Mouse (Mus musculus) heart, postnatal 14 days (tissue): ENCODE measurements around the gene Ccdc171. TPM values are rescaled to one million over a fixed set of nuclear protein-coding genes. Genes with fewer than 3 reads are reported as not detected.
A peak's percentile ranks its signal among the peaks of the same experiment; 100 is the strongest.
"Not testable (repeated sequence)": the region's sequence is repeated elsewhere in the genome, so short reads cannot be mapped to it uniquely, and the experiment has no call there.

Experiments
- DNase-seq, 2 experiments: peaks; one replicate each; pipeline ENCODE4 v3.0.0; 2021 to 2022
- intact Hi-C: fragments of 180-260 bp; cut with DNase I; formaldehyde crosslinking; loops from one replicate; pipeline ENCODE4 v1.15.1; 2025
- total RNA-seq, 2 experiments: library from RNA; stranded (reverse); gene quantifications; 2 replicates each; pipeline ENCODE4 v1.2.3; 2021

Gene Ccdc171
- total RNA-seq, 2 experiments from 2014 or later, result 1.2 to 1.3 TPM

DNA sequence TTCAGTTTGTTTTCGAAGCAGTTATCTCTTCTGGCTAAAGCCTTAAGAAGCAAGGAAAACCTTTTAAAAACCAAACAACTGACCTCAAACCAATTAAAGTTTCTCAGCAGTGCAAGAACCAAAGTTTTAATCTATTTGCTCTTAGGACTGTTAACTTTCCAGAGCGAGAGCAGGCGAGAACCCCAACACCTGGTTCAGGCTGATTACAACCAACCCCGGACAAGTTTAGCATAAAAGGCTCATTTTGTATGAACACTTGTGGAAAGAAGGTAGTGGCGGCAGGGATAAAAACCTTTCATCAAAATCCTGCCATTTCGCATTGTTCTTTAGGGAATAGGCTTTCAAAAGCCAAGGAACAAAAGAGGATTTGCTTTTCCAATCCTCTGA lies 896 bp upstream of the Ccdc171 start:
- no peak for DNase-seq
- intact Hi-C loops, result loop anchor here (2.0 kb wide), 1 partner anchor 38 kb away; the partner anchor contains the start of gene Psip1

DNA sequence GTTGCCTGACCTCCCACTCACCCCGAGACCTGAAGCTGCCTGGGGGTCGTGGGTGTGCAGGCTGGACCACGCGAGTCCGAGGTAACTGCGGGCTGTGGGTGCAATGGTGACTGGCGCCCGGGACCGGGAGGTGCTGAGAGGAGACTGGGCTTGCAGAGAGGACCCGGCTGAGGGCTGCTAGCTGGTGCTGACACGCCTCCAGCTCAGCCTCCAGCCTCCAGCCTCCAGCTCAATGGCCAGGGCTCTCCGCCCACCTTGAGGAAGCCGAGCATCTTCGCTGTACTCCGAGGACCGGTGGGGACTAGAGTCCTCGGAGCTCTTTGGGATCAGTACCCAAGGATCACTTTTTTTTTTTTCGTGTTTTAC lies 328 bp downstream of the Ccdc171 start:
- no peak for DNase-seq
- intact Hi-C loops, result loop anchor here (2.0 kb wide), 1 partner anchor 39 kb away; the partner anchor contains the start of gene Psip1

- peak in 1 of 2 experiments; percentile 20 for DNase-seq
Observed at GRCm38 (mm10) chr4:83526270-83526987, 1.1 kb downstream of the Ccdc171 start.

DNA sequence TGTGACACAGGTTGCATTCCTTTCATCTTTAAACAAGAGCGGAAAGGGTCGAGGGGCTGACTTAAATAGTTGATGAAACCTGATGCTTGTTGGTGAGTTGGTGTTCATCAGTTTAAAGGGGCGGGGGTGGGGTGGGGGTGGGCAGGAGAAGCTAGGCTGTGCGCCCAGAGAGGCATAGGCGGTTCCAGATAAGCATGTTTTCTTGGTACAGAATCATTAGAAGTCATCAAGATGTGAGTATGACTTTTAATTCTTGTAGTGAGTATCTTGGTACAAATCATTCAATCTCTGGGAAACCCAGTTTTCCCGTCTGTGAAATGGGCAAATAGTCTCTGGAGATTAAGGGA lies 1.6 kb downstream of the Ccdc171 start:
- intact Hi-C loops, result no loop called here

More at GRCm38 (mm10) chr4:83526270-83526987, 1.1 kb downstream of the Ccdc171 start:
- intact Hi-C loops, result no loop called here

GRCm38 (mm10) chr4:83527921-83528320 lies 2.6 kb downstream of the Ccdc171 start:
- DNase-seq, result peak in 1 of 2 experiments; percentile 36
- intact Hi-C loops, result no loop called here

More for the DNA sequence above, 1.6 kb downstream of the Ccdc171 start:
- DNase-seq, result no peak

GRCm38 (mm10) chr4:83530060-83530459 lies 4.7 kb downstream of the Ccdc171 start:
- intact Hi-C loops, result loop anchor here (5.0 kb wide), 1 partner anchor 37 kb away; no protein-coding TSS in a partner anchor

DNA sequence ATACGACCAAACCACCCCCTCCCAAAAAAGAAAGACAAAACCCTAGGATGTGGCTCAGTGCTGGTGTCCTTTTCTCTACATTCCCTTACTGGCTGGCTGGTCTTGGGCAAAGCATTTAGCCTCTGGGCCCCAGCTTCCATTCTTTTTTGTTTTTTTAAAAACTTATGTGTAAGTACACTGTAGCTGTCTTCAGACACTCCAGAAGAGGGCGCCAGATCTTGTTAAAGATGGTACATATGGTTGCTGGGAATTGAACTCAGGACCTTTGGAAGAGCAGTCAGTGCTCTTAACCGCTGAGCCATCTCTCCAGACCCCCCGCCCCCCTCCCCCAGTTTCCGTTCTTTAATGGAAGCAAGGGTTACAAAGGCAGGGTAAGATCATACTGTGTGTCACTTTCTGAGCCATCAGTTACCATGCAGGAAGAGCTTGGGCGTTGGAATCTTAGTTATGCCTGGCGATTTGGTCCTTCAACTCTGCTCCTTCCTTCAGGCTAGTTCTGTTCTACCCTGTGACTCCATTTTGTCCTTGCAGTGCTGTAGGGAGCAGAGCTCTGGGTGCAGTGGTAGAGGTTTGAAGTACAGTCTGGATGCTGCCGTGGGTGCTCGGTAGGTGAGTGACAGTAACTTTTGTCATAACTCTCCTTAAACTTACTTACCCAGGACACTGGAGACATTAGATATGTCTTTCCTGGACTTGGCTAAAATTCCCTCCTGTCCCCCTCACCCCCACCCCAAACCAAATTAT lies 8.0 kb downstream of the Ccdc171 start:
- intact Hi-C loops, result loop anchor here (5.0 kb wide), 1 partner anchor 34 kb away; no protein-coding TSS in a partner anchor
- DNase-seq, result no peak

More at GRCm38 (mm10) chr4:83530060-83530459, 4.7 kb downstream of the Ccdc171 start:
- DNase-seq, result not testable (repeated sequence)

DNA sequence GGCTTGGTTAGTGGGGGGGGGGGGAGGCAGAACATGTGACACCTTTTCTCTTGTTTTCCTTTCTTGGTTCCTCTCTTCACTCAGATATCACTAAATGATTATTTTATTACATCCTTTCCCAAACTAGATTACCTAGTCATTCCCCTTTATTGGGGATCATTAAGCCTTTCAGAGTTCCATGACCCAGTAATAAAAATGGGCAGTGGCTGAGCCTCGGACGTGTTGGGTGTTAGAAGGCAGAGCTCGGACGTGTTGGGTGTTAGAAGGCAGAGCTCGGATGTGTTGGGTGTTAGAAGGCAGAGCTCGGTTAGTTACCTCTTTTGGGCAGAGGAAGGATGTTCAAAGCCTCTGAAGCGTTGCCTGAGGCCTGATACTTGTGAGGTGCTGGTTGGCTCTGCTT lies 8.7 kb downstream of the Ccdc171 start:
- no peak for DNase-seq
- intact Hi-C loops, result loop anchor here (5.0 kb wide), 1 partner anchor 33 kb away; no protein-coding TSS in a partner anchor

GRCm38 (mm10) chr4:83549501-83549900 lies 24.2 kb downstream of the Ccdc171 start:
- intact Hi-C loops, result no loop called here
- no peak for DNase-seq

GRCm38 (mm10) chr4:83567190-83568113 lies 42.1 kb downstream of the Ccdc171 start:
- DNase-seq, result no peak
- intact Hi-C loops, result loop anchor here (5.0 kb wide), 1 partner anchor 35 kb away; no protein-coding TSS in a partner anchor

DNA sequence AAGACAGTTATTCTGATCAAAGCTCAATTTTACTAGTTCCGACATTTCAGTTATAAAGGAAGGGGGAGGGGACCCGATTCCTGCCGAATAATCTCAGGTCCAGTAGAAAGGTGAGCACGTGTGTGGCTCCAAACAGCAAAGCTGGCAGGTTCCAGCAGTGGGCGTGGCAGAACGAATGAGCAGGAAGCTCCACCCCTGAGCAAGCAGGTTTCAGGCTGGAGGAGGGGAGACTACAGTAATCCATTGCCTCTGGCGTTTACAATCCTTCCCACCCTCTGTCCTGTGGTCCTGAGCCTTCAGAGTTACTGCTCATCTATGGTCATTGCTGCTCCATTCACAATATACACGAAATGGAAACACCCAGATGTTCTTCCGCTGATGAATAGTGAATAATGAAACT lies 42.8 kb downstream of the Ccdc171 start:
- intact Hi-C loops, result loop anchor here (5.0 kb wide), 1 partner anchor 36 kb away; no protein-coding TSS in a partner anchor
- DNase-seq, result peak; percentile 4 to 35

DNA sequence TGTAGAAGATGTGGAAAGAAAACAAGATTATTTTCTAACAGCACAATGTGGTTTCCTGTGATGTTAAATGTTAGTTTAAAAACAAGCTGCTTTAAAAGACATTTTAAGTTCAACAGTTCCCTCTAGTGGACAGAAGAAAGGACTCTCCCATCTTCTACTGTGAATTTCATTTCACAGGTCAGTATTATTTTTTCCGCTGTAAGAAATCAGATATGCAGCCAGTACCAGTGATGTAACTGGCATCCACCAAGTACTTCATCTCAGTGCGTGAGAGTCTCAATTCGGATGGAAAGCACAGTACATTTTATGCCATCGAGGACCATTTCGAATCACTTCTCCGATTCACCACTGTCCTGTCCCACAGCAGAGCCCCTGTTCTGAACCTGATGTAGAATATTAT lies 45.2 kb downstream of the Ccdc171 start:
- no peak for DNase-seq
- intact Hi-C loops, result loop anchor here (2.0 to 10.0 kb wide), 4 partner anchors 84 to 308 kb away; partner anchors contain the start of gene Psip1

DNA sequence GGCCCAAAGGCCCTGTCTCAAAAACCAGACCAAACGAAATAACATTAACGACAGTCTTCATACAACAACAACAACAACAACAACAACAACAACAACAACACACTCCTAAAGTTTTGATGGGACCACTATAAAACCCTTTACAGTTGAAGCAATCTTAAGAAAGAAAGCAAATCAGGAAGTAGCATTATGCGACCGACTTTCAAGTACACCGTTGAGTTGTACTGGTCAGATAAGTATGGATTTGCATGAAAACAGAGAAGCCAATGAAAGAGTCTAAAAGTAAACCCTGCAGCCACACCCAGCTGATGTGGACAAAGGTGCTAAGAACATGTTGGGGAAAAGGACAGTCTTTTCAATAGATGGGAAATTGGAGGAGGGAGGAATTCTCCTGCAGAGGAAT lies 45.7 kb downstream of the Ccdc171 start:
- intact Hi-C loops, result loop anchor here (2.0 to 10.0 kb wide), 4 partner anchors 84 to 309 kb away; partner anchors contain the start of gene Psip1
- no peak for DNase-seq

GRCm38 (mm10) chr4:83572521-83572920 lies 47.2 kb downstream of the Ccdc171 start:
- intact Hi-C loops, result loop anchor here (5.0 to 10.0 kb wide), 3 partner anchors 160 to 310 kb away; no protein-coding TSS in a partner anchor
- no peak for DNase-seq

DNA sequence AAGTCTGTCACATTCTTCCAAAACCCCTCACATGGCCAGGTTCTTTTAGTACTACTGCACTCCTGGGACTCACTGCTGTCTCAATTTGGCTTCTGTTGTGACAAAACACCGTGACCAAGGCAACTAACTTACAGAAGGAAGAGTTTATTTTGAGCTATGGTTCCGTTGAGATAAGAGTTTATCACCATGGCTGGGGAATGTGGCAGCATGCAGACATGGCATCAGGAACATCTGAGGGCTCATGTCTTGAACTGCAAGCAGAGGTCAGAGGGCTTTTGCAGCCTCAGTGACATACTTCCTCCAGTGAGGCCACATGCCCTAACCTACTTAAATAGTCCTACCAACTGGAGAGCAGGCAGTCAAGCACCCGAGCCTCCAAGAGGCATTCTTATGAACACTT lies 51.0 kb downstream of the Ccdc171 start:
- peak in 1 of 2 experiments; percentile 6 for DNase-seq
- intact Hi-C loops, result loop anchor here (10.0 kb wide), 1 partner anchor 272 kb away; no protein-coding TSS in a partner anchor

GRCm38 (mm10) chr4:83580157-83580556 lies 54.8 kb downstream of the Ccdc171 start:
- intact Hi-C loops, result no loop called here
- no peak for DNase-seq

DNA sequence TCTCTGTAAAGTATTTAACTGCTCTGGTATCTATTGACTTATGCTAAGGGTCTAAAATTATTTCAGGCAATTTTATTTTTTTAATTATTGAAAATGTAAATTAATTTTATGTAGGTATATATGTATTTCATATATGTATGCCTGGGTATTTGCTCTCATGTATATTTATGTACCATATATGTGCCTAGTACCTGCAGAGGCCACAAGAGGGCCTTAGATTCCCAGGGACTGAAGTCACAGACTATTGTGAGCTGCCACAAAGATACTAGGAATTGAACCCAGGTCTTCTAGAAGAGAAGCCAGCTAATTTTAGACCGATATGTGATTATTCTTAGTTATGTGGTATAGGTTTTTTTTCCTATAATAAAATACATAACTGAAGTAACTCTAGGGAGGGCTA lies 62.2 kb downstream of the Ccdc171 start:
- DNase-seq, result no peak
- intact Hi-C loops, result no loop called here

DNA sequence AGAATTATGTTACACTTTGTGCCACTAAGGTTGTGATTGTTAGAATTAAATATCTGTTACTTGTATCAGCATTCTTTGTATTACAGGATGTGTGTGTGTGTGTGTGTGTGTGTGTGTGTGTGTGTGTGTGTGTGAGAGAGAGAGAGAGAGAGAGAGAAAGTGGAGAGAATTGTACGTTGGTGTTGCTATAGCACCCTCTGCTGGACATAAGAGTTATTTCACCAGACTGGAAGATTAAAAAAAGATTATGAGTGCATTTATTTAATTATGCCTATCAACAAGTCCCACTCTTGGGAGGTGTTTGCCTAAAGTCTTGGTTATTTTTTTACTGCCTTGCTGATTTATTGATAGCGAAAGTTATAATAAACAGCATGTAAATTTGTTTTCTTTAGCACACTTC lies 71.1 kb downstream of the Ccdc171 start:
- intact Hi-C loops, result no loop called here
- no peak for DNase-seq

GRCm38 (mm10) chr4:83611111-83611510 lies 85.8 kb downstream of the Ccdc171 start:
- no peak for DNase-seq
- intact Hi-C loops, result no loop called here
